Mouse (Mus musculus) E14TG2a.4 (cell line): ENCODE measurements around the gene Gipc3.

Experiments
- H3K27me3 ChIP-seq: 2 replicates; pipeline ENCODE4 v1.6.1; 2014; ENCODE audit warnings: low read length, control low read depth; ENCODE audit not compliant: insufficient read depth
- H3K36me3 ChIP-seq: 2 replicates; pipeline ENCODE4 v1.6.1; 2014; ENCODE audit warnings: low read length, control low read depth; ENCODE audit not compliant: insufficient read depth
- H3K4me1 ChIP-seq: replicated peaks from 2 replicates; pipeline ENCODE4 v1.6.1; 2014; ENCODE audit warnings: low read depth, low read length, control low read depth
- H3K4me3 ChIP-seq: replicated peaks from 2 replicates; pipeline ENCODE4 v1.5.1; 2014; ENCODE audit warnings: mild to moderate bottlenecking, low read length
- H3K9me3 ChIP-seq: 2 replicates; pipeline ENCODE4 v1.6.1; 2014; ENCODE audit warnings: low read length, control low read depth
- CTCF ChIP-seq: conservative IDR thresholded peaks from 2 replicates; pipeline ENCODE4 v1.5.1; 2014; ENCODE audit warnings: low read length
- NANOG ChIP-seq: IDR thresholded peaks from 2 replicates; pipeline ENCODE4 v1.6.1; 2014; ENCODE audit warnings: borderline replicate concordance, low read length, mixed read lengths
- POU5F1 ChIP-seq: IDR thresholded peaks from 2 replicates; pipeline ENCODE4 v1.6.1; 2014; ENCODE audit warnings: low read length, borderline replicate concordance

Gipc3 gene

GRCm38 (mm10) chr10:81385603-81386306 lies 42.7 kb upstream of the Gipc3 start:
- Histone ChIP-seq H3K9me3 (no peaks in the 10 kb centered on the region), H3K36me3 (peaks cover 55% of the 10 kb centered on the region), H3K4me1 (peaks cover 72% of the 10 kb centered on the region), H3K4me3 (peak overlapping the region; percentile 100), H3K27me3 (no peaks in the 10 kb centered on the region)
- TF ChIP-seq CTCF = no peak
- no peak for TF ChIP-seq POU5F1
- TF ChIP-seq NANOG = no peak

- no peaks in the 10 kb centered on the region for H3K27me3 ChIP-seq
Measured at GRCm38 (mm10) chr10:81384605-81384982, 41.5 kb upstream of the Gipc3 start.

GRCm38 (mm10) chr10:81383802-81384604 lies 40.9 kb upstream of the Gipc3 start, which contains the start of the genes Dohh and Gm48551:
Dohh (plus strand) TSS chr10:81384428.
Gm48551 (plus strand) TSS chr10:81384466.
- Histone ChIP-seq H3K4me1 (peaks cover 71% of the 10 kb centered on the region), H3K9me3 (no peaks in the 10 kb centered on the region), H3K4me3 (peak within 1 kb of the TSS; percentile 100), H3K27me3 (no peaks in the 10 kb centered on the region), H3K36me3 (peaks cover 40% of the 10 kb centered on the region)
- TF ChIP-seq NANOG (no peak), CTCF (no peak), POU5F1 (no peak)

More at GRCm38 (mm10) chr10:81384605-81384982, 41.5 kb upstream of the Gipc3 start:
- H3K4me1 ChIP-seq = peaks cover 71% of the 10 kb centered on the region
- no peak for TF ChIP-seq CTCF
- no peak for TF ChIP-seq NANOG
- TF ChIP-seq POU5F1 = no peak
- no peaks in the 10 kb centered on the region for H3K9me3 ChIP-seq
- peaks cover 46% of the 10 kb centered on the region for H3K36me3 ChIP-seq
- peak overlapping the region; percentile 100 for H3K4me3 ChIP-seq

- Histone ChIP-seq H3K4me1 (peaks cover 60% of the 10 kb centered on the region), H3K4me3 (no peak overlapping the region), H3K9me3 (no peaks in the 10 kb centered on the region), H3K27me3 (no peaks in the 10 kb centered on the region), H3K36me3 (peaks cover 26% of the 10 kb centered on the region)
- TF ChIP-seq CTCF (no peak), POU5F1 (no peak), NANOG (no peak)
Measured at GRCm38 (mm10) chr10:81382039-81382438, 39.0 kb upstream of the Gipc3 start.

- Histone ChIP-seq H3K4me1 (peaks cover 59% of the 10 kb centered on the region), H3K4me3 (no peak overlapping the region), H3K36me3 (peaks cover 27% of the 10 kb centered on the region), H3K9me3 (no peaks in the 10 kb centered on the region), H3K27me3 (no peaks in the 10 kb centered on the region)
- TF ChIP-seq POU5F1 (no peak), NANOG (no peak), CTCF (no peak)
Measured at GRCm38 (mm10) chr10:81379809-81380378, 36.8 kb upstream of the Gipc3 start.

GRCm38 (mm10) chr10:81379183-81379553 lies 36.1 kb upstream of the Gipc3 start:
- peak overlapping the region; percentile 78 for H3K4me3 ChIP-seq
- peaks cover 34% of the 10 kb centered on the region for H3K36me3 ChIP-seq
- H3K9me3 ChIP-seq = no peaks in the 10 kb centered on the region
- no peaks in the 10 kb centered on the region for H3K27me3 ChIP-seq
- H3K4me1 ChIP-seq = peaks cover 64% of the 10 kb centered on the region
- TF ChIP-seq POU5F1 (no peak), NANOG (no peak), CTCF (no peak)

GRCm38 (mm10) chr10:81378553-81379182 lies 35.6 kb upstream of the Gipc3 start:
- peaks cover 39% of the 10 kb centered on the region for H3K36me3 ChIP-seq
- no peaks in the 10 kb centered on the region for H3K27me3 ChIP-seq
- H3K9me3 ChIP-seq = no peaks in the 10 kb centered on the region
- peak overlapping the region; percentile 96 for H3K4me3 ChIP-seq
- H3K4me1 ChIP-seq = peaks cover 69% of the 10 kb centered on the region
- TF ChIP-seq NANOG (no peak), CTCF (no peak), POU5F1 (no peak)
